Mouse (Mus musculus): Measurements from ENCODE around the gene Prkaca.
"Not testable (repeated sequence)": the region's sequence is repeated elsewhere in the genome, so short reads cannot be mapped to it uniquely, and the experiment has no call there.

DNA sequence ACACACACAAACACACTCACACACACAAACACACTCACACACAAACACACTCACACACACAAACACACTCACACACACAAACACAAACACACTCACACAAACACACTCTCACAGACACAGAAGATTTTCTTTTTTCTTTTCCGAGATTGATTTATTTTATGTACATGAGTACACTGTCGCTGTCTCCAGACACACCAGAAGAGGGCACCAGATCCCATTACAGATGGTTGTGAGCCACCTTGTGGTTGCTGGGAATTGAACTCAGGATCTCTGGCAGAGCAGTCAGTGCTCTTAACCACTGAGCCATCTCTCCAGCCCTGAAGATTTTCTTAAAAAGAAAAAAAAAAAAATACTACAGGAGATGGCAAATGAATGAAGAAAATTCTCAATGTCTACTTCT, 10.4 kb downstream of the Prkaca start:
- not testable (repeated sequence) for TF ChIP-seq MYOG (IDR thresholded peaks at IDR 0.05; ENCODE audit: control insufficient read depth, extremely low read depth, insufficient read length); CTCF (IDR thresholded peaks at IDR 0.05; ENCODE audit: control insufficient read depth, insufficient read depth, insufficient read length)
